Mouse (Mus musculus) neural tube, embryonic 14.5 days (tissue): ENCODE measurements around the gene Selenbp1. TPM values are rescaled to one million over a fixed set of nuclear protein-coding genes. Genes with fewer than 3 reads are reported as not detected.
"Not testable (repeated sequence)": the region's sequence is repeated elsewhere in the genome, so short reads cannot be mapped to it uniquely, and the experiment has no call there.

Experiments used
- ATAC-seq: fragments of 200-750 bp; cut with Nextera tagmentation; 2 replicates; pipeline ENCODE4 v1.8.0; 2017; ENCODE audit warnings: low read depth, mild to moderate bottlenecking, moderate TSS enrichment, moderate library complexity
- H3K27ac ChIP-seq: fragments of 300-500 bp; sonication (generic); 2 replicates; pipeline ENCODE4 v1.5.1; 2014; ENCODE audit warnings: low read depth, mild to moderate bottlenecking, control low read depth, low read length, moderate library complexity, mixed read lengths
- H3K27me3 ChIP-seq: fragments of 300-500 bp; sonication (generic); 2 replicates; pipeline ENCODE4 v1.6.1; 2014; ENCODE audit warnings: low read length; ENCODE audit not compliant: control insufficient read depth, insufficient read depth
- H3K36me3 ChIP-seq: fragments of 300-500 bp; sonication (generic); 2 replicates; pipeline ENCODE4 v1.6.1; 2014; ENCODE audit warnings: low read length, mixed read lengths; ENCODE audit not compliant: control insufficient read depth, insufficient read depth
- H3K4me1 ChIP-seq: fragments of 300-500 bp; sonication (generic); 2 replicates; pipeline ENCODE4 v1.6.1; 2014; ENCODE audit warnings: low read length; ENCODE audit not compliant: control insufficient read depth, insufficient read depth
- H3K4me2 ChIP-seq: fragments of 300-500 bp; sonication (generic); 2 replicates; pipeline ENCODE4 v1.6.1; 2014; ENCODE audit warnings: mild to moderate bottlenecking, low read depth, low read length, control low read depth
- H3K4me3 ChIP-seq: fragments of 300-500 bp; sonication (generic); 2 replicates; pipeline ENCODE4 v1.5.1; 2014; ENCODE audit warnings: low read depth, low read length, control low read depth, mixed read lengths
- H3K9ac ChIP-seq: fragments of 300-500 bp; sonication (generic); replicated peaks from 2 replicates; pipeline ENCODE4 v1.6.1; 2014; ENCODE audit warnings: low read depth, mild to moderate bottlenecking, control low read depth, low read length, mixed read lengths
- H3K9me3 ChIP-seq: fragments of 300-500 bp; sonication (generic); 2 replicates; pipeline ENCODE4 v1.6.1; 2016; ENCODE audit warnings: low read length; ENCODE audit not compliant: control insufficient read depth
- WGBS: fragments of 180-500 bp; shearing (Covaris S2); extraction: QIAGEN DNeasy Blood & Tissue Kit; methylation state at CpG from one replicate; pipeline ENCODE4 v1.1.7; 2014; 5-methylcytosine and 5-hydroxymethylcytosine counted together
- polyA plus RNA-seq: library from polyadenylated mRNA; unstranded; fragments of >200 nt; fragmentation: Nextera tagmentation; extraction: Ambion mirVana; gene quantifications from 2 replicates; pipeline ENCODE4 v1.2.1, GENCODE M21; 2014

Gene Selenbp1
- polyA plus RNA-seq, 1 experiment from 2014 or later, result 11.9 TPM

- ATAC-seq, result no peak
- no peak overlapping the region for H3K9ac ChIP-seq
- whole genome bisulfite sequencing, result 50% methylated on average over 5 of the region's 5 CpGs
- no peak overlapping the region for H3K4me3 ChIP-seq
- no peak overlapping the region for H3K4me2 ChIP-seq
- H3K9me3 ChIP-seq, result no peaks in the 10 kb centered on the region
- H3K27ac ChIP-seq, result no peak overlapping the region
- no peaks in the 10 kb centered on the region for H3K36me3 ChIP-seq
- H3K27me3 ChIP-seq, result no peaks in the 10 kb centered on the region
- H3K4me1 ChIP-seq, result no peaks in the 10 kb centered on the region
These were observed 19.1 kb upstream of the Selenbp1 start for GRCm38 (mm10) chr3:94913801-94914200.

- H3K4me2 ChIP-seq, result no peak overlapping the region
- H3K4me3 ChIP-seq, result no peak overlapping the region
- H3K27ac ChIP-seq, result no peak overlapping the region
- 86% methylated on average over 7 of the region's 7 CpGs for WGBS
- ATAC-seq, result no peak
- H3K9ac ChIP-seq, result no peak overlapping the region
- H3K9me3 ChIP-seq, result no peaks in the 10 kb centered on the region
- no peaks in the 10 kb centered on the region for H3K36me3 ChIP-seq
- H3K27me3 ChIP-seq, result no peaks in the 10 kb centered on the region
- no peaks in the 10 kb centered on the region for H3K4me1 ChIP-seq
These were observed 16.7 kb upstream of the Selenbp1 start for GRCm38 (mm10) chr3:94915903-94916741.

- ATAC-seq, result no peak
- Histone ChIP-seq H3K27me3 (no peaks in the 10 kb centered on the region), H3K4me3 (no peak overlapping the region), H3K36me3 (no peaks in the 10 kb centered on the region), H3K4me1 (no peaks in the 10 kb centered on the region), H3K4me2 (no peak overlapping the region), H3K9me3 (no peaks in the 10 kb centered on the region), H3K9ac (no peak overlapping the region), H3K27ac (no peak overlapping the region)
- 68% methylated on average over 14 of the region's 14 CpGs for WGBS
These were observed 15.0 kb upstream of the Selenbp1 start for GRCm38 (mm10) chr3:94917816-94918361.

GRCm38 (mm10) chr3:94918845-94919244 is 14.0 kb upstream of the Selenbp1 start:
- no peak for ATAC-seq
- 51% methylated on average over 4 of the region's 4 CpGs for WGBS
- Histone ChIP-seq H3K27ac (no peak overlapping the region), H3K9me3 (no peaks in the 10 kb centered on the region), H3K27me3 (no peaks in the 10 kb centered on the region), H3K4me2 (no peak overlapping the region), H3K4me1 (no peaks in the 10 kb centered on the region), H3K9ac (no peak overlapping the region), H3K4me3 (no peak overlapping the region), H3K36me3 (no peaks in the 10 kb centered on the region)

GRCm38 (mm10) chr3:94921104-94921503 is 11.8 kb upstream of the Selenbp1 start:
- ATAC-seq, result no peak
- H3K27me3 ChIP-seq, result no peaks in the 10 kb centered on the region
- H3K27ac ChIP-seq, result no peak overlapping the region
- no peak overlapping the region for H3K4me2 ChIP-seq
- no peaks in the 10 kb centered on the region for H3K4me1 ChIP-seq
- 56% methylated on average over 3 of the region's 3 CpGs for WGBS
- no peaks in the 10 kb centered on the region for H3K36me3 ChIP-seq
- H3K4me3 ChIP-seq, result no peak overlapping the region
- H3K9ac ChIP-seq, result no peak overlapping the region
- H3K9me3 ChIP-seq, result no peaks in the 10 kb centered on the region

GRCm38 (mm10) chr3:94922333-94922732 is 10.5 kb upstream of the Selenbp1 start:
- Histone ChIP-seq H3K9ac (no peak overlapping the region), H3K27me3 (no peaks in the 10 kb centered on the region), H3K27ac (no peak overlapping the region), H3K4me1 (no peaks in the 10 kb centered on the region), H3K4me3 (no peak overlapping the region), H3K9me3 (no peaks in the 10 kb centered on the region), H3K4me2 (no peak overlapping the region), H3K36me3 (no peaks in the 10 kb centered on the region)
- WGBS, result 30% methylated on average over 3 of the region's 3 CpGs
- no peak for ATAC-seq

GRCm38 (mm10) chr3:94924688-94925087 is 8.2 kb upstream of the Selenbp1 start:
- Histone ChIP-seq H3K4me1 (no peaks in the 10 kb centered on the region), H3K9ac (no peak overlapping the region), H3K27ac (no peak overlapping the region), H3K9me3 (no peaks in the 10 kb centered on the region), H3K36me3 (no peaks in the 10 kb centered on the region), H3K4me3 (no peak overlapping the region), H3K4me2 (no peak overlapping the region), H3K27me3 (no peaks in the 10 kb centered on the region)
- WGBS, result 72% methylated on average over 8 of the region's 8 CpGs
- no peak for ATAC-seq

GRCm38 (mm10) chr3:94926301-94926736 is 6.5 kb upstream of the Selenbp1 start:
- 53% methylated on average over 4 of the region's 4 CpGs for WGBS
- H3K27me3 ChIP-seq, H3K36me3 ChIP-seq, H3K27ac ChIP-seq, H3K4me2 ChIP-seq, ATAC-seq, H3K9me3 ChIP-seq, H3K4me3 ChIP-seq, H3K9ac ChIP-seq, H3K4me1 ChIP-seq: not testable (repeated sequence)

GRCm38 (mm10) chr3:94928979-94929378 is 3.9 kb upstream of the Selenbp1 start:
- not testable (repeated sequence) for H3K36me3 ChIP-seq, H3K27me3 ChIP-seq, H3K9ac ChIP-seq, H3K9me3 ChIP-seq, H3K4me2 ChIP-seq, H3K27ac ChIP-seq, H3K4me1 ChIP-seq, ATAC-seq, H3K4me3 ChIP-seq
- 85% methylated on average over 3 of the region's 4 CpGs for WGBS
